Mouse (Mus musculus) small intestine, adult 2 months (tissue): ENCODE measurements around the gene Trak1. TPM values are rescaled to one million over a fixed set of nuclear protein-coding genes. Genes with fewer than 3 reads are reported as not detected.
A peak's percentile ranks its signal among the peaks of the same experiment; 100 is the strongest.

ENCODE experiments used
- H3K27ac ChIP-seq: fragments of 200-500 bp; 2 replicates; pipeline ENCODE4 v1.5.1; 2012; ENCODE audit warnings: low read depth, low read length, control low read depth, inconsistent platforms; ENCODE audit not compliant: insufficient read depth
- H3K27me3 ChIP-seq: fragments of 200-500 bp; 2 replicates; pipeline ENCODE4 v1.6.1; 2012; ENCODE audit warnings: mild to moderate bottlenecking, moderate library complexity, low read length, inconsistent platforms; ENCODE audit not compliant: control insufficient read depth, insufficient read depth
- H3K36me3 ChIP-seq: fragments of 200-500 bp; 2 replicates; pipeline ENCODE4 v1.6.1; 2012; ENCODE audit warnings: mild to moderate bottlenecking, low read length, control low read depth, inconsistent platforms; ENCODE audit not compliant: control insufficient read depth, insufficient read depth
- H3K4me1 ChIP-seq: fragments of 200-500 bp; 2 replicates; pipeline ENCODE4 v1.6.1; 2012; ENCODE audit warnings: low read length, inconsistent platforms, mixed read lengths; ENCODE audit not compliant: control insufficient read depth, insufficient read depth, insufficient read length
- H3K4me3 ChIP-seq: fragments of 200-500 bp; 2 replicates; pipeline ENCODE4 v1.5.1; 2012; ENCODE audit warnings: low read depth, mild to moderate bottlenecking, control low read depth, inconsistent platforms, low read length, moderate library complexity
- CTCF ChIP-seq: fragments of 200-500 bp; IDR thresholded peaks from 2 replicates; pipeline ENCODE4 v1.5.1; 2012; ENCODE audit warnings: low read depth, mild to moderate bottlenecking, control low read depth, inconsistent platforms, low read length, moderate library complexity, mixed read lengths; ENCODE audit not compliant: insufficient replicate concordance, insufficient read length; ENCODE audit errors: extremely low read depth
- POLR2A ChIP-seq: fragments of 200-500 bp; IDR thresholded peaks from 2 replicates; pipeline ENCODE4 v1.6.1; 2012; ENCODE audit warnings: low read depth, mild to moderate bottlenecking, control low read depth, inconsistent platforms, low read length, moderate library complexity
- WGBS: fragments of 180-500 bp; shearing (Covaris S2); methylation state at CpG from one replicate; pipeline ENCODE4 v1.1.7; 2018; 5-methylcytosine and 5-hydroxymethylcytosine counted together
- polyA plus RNA-seq: library from polyadenylated mRNA; depleted of rRNA; stranded (reverse); fragments of >200 nt; gene quantifications from 2 replicates; pipeline ENCODE4 v1.2.3, GENCODE M21; 2012

Gene Trak1
- polyA plus RNA-seq, 1 experiment = 99.8 TPM

GRCm38 (mm10) chr9:121352131-121352606 lies 54.9 kb downstream of the Trak1 start:
- H3K4me1 ChIP-seq = peaks cover 49% of the 10 kb centered on the region
- H3K27ac ChIP-seq = 0 out of 2 replicates have a peak overlapping the region, but pooled peaks have one; percentile 10
- TF ChIP-seq POLR2A = no peak
- TF ChIP-seq CTCF = peak; percentile 45; the same call in 1 of the 2 replicates
- 10% methylated on average over 11 of the region's 11 CpGs for WGBS
- H3K36me3 ChIP-seq = no peaks in the 10 kb centered on the region
- H3K4me3 ChIP-seq = no peak overlapping the region
- H3K27me3 ChIP-seq = no peaks in the 10 kb centered on the region

- Histone ChIP-seq H3K27me3 (no peaks in the 10 kb centered on the region), H3K27ac (peak overlapping the region; percentile 28; the same call in 1 of the 2 replicates), H3K4me1 (peaks cover 44% of the 10 kb centered on the region), H3K36me3 (no peaks in the 10 kb centered on the region), H3K4me3 (no peak overlapping the region)
- 86% methylated on average over 9 of the region's 9 CpGs for WGBS
- TF ChIP-seq POLR2A = no peak
- TF ChIP-seq CTCF = no peak
These were observed 55.4 kb downstream of the Trak1 start for GRCm38 (mm10) chr9:121352726-121353125.

- Histone ChIP-seq H3K4me3 (no peak overlapping the region), H3K27me3 (no peaks in the 10 kb centered on the region), H3K27ac (no peak overlapping the region), H3K4me1 (peaks cover 31% of the 10 kb centered on the region), H3K36me3 (no peaks in the 10 kb centered on the region)
- WGBS = 40% methylated on average over 4 of the region's 4 CpGs
- TF ChIP-seq CTCF (peak; percentile 78; the same call in 1 of the 2 replicates), POLR2A (no peak)
These were observed 57.6 kb downstream of the Trak1 start for GRCm38 (mm10) chr9:121354792-121355390.

GRCm38 (mm10) chr9:121355431-121356141 lies 58.3 kb downstream of the Trak1 start:
- Histone ChIP-seq H3K36me3 (no peaks in the 10 kb centered on the region), H3K27ac (peak overlapping the region; percentile 52), H3K4me1 (peaks cover 30% of the 10 kb centered on the region), H3K27me3 (no peaks in the 10 kb centered on the region), H3K4me3 (no peak overlapping the region)
- TF ChIP-seq CTCF = no peak
- TF ChIP-seq POLR2A = no peak
- 72% methylated on average over 9 of the region's 9 CpGs for WGBS

- Histone ChIP-seq H3K36me3 (0 out of 2 replicates have a peak, but pooled peaks cover 2% of the 10 kb centered on the region), H3K27me3 (no peaks in the 10 kb centered on the region), H3K27ac (no peak overlapping the region), H3K4me1 (peaks cover 25% of the 10 kb centered on the region), H3K4me3 (no peak overlapping the region)
- TF ChIP-seq POLR2A (no peak), CTCF (no peak)
- 75% methylated on average over 5 of the region's 5 CpGs for WGBS
These were observed 59.8 kb downstream of the Trak1 start for GRCm38 (mm10) chr9:121357102-121357501.

- H3K4me1 ChIP-seq = peaks cover 19% of the 10 kb centered on the region
- WGBS = 81% methylated on average over 16 of the region's 16 CpGs
- no peak overlapping the region for H3K27ac ChIP-seq
- no peak for TF ChIP-seq CTCF
- TF ChIP-seq POLR2A = no peak
- H3K27me3 ChIP-seq = no peaks in the 10 kb centered on the region
- H3K36me3 ChIP-seq = 0 out of 2 replicates have a peak, but pooled peaks cover 7% of the 10 kb centered on the region
- H3K4me3 ChIP-seq = no peak overlapping the region
These were observed 60.4 kb downstream of the Trak1 start for GRCm38 (mm10) chr9:121357582-121358275.
